Mouse (Mus musculus) telencephalon, adult 2 months (tissue): ENCODE data around the gene Adora1.

Experiments
- DNase-seq: peaks from one replicate; pipeline ENCODE4 v3.0.0-alpha.2; 2011; ENCODE audit warnings: low read depth, low spot score

Adora1 gene

GRCm38 (mm10) chr1:134193674-134194197, 41.5 kb downstream of the Adora1 start:
- DNase-seq, result no peak

GRCm38 (mm10) chr1:134193126-134193525, 42.1 kb downstream of the Adora1 start, which contains the start of gene Mybph:
Gene Mybph (plus strand): TSS chr1:134193448.
- DNase-seq, result no peak

DNA sequence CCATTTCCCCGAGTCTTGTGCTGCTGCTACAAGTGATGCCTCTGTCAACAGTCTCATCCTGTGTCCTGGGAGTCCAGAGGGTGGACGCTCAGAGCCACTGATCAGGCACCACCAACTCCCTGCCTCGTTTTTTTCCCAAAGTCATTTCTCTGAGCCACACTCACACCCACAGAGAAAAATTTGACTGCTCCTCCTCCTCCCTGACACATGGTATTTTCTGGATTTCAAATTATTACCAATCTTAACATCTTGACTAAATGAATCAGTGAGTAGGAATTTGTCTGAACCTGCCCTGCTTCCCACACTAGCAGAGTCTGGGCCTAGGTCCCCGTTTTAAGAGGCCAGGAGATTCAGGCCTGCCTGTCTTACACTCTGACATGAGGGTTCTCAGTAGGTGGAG, 43.2 kb downstream of the Adora1 start:
- no peak for DNase-seq

DNA sequence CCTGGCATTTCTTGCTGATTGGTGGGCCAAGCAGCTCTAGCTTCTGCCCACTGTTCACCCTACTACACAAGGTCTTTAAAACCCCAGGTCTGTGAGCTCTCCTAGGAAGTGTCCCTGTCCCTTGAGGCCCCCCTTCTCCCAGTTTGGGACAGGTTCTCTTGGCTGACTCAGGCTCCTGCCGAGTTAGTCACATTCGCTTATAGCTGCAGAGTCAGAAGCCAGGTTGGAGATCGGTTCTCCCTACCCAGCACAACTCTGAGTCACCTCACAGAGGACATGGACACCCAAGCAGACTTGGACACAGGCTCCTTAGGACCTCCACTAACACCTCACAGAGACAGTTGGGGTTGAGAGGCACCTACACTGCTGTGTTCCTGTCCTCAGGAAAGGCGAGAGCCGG, 44.0 kb downstream of the Adora1 start:
- DNase-seq, result no peak

DNA sequence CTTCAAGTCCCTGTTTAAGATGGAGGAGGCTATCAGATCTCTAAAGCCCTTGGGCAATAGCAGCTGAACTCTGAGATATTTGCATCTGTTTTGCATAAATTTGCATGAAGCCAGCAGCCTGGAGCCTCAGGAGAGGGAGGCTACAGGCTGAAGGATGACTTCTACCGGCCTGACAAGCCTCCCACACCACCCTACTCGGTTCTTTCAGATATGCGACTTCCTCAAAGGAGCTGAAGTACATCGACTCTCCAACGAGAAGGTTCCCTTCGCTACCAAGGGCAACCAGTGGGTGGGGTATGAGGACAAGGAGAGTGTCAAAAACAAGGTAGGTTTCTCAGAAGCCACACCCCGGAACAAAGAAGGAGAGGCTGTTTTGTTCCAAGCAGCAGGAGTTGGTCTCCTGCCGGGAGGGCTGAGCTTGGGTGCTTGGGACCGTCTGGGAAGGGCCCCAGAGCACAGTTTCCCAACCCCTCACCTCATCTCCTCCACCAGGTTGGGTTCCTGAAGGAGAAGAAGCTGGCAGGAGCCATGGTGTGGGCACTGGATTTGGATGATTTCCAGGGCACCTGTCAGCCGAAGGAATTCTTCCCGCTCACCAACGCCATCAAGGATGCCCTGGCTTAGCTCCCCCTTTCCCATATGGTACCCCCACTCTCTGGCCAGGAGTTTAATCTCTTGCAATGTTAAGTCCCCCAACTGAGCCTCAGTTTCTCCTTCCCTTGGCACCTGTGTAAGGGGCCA, 46.1 kb downstream of the Adora1 start:
- DNase-seq, result no peak

DNA sequence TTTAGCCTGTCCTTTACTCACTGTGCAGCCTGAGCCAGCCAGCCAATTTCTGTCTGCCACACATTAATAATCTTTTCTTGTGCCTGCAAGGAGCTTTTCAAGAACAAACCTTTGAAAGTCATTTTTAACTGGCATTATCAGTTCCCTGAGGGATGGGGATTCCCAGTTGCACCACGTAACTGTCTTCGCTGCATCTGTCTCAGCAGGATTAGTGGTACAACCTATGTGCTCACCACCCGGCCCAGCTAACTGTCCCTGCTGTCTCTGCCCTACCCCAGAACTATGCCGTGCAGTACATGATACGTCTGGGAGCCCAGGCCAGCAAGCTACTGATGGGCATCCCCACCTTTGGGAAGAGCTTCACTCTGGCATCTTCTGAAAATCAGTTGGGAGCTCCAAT, 47.0 kb downstream of the Adora1 start:
- no peak for DNase-seq

GRCm38 (mm10) chr1:134184089-134184488, 51.1 kb downstream of the Adora1 start:
- no peak for DNase-seq

DNA sequence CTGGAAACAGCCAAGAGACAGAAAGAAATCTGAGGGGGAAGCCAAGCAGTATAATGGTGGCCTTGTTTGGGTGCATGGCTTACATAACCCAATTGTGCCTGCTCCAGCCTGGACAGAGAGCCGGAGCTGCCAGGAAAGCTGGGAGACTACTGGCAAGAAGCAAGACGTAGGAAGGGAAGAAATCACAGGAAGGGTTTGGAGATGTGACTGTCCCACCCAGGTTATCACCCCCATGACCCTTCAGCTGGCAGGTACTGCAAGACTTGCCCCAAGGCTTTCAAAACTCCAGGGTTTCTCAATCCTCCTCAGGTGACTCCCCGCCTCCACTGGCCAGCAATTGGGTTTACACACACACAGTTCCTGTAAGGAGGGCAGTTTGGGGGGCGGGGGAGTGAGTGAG, 53.2 kb downstream of the Adora1 start, which contains the start of gene Chil1:
TSS of gene Chil1 (plus strand) at position 152 of the 400 bp plus-strand sequence.
- DNase-seq, result no peak

DNA sequence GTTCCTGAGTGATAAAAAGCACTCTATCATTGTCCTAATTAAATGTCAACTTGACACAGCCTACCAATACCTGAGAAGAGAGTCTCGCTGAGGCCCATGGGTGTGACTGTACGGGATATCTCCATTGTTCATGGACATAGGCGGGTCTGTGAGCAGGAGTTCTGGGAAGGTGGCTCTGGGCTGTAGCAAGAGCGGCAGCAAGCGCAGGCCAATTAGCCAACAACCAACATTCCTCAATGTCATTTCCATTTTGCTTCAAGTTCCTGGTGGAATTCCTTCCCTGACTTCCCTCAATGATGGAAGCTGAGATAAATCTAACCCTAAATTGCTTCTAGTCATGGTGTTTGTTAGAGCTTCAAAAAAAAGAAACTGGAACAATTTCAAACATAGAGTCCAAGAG, 57.3 kb downstream of the Adora1 start:
- DNase-seq, result no peak

DNA sequence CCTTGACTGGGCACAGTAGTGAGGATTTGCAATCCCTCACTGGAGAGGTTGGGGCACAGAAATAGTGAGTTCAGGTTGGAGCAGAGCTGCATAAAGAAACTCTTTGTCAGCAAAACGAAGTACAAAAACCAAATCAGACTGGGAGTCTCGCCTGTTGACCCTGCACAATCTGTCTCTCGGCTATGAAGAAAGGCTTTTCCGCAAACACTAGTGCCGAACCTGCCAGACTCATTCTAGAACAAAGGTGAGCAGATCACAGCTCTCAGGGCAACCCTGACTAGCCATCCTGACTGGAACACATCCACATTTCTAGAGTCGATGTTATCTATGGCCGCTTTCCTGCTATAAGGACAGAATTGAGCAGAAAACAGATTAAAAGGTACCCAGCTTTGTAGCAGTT, 62.1 kb downstream of the Adora1 start:
- no peak for DNase-seq

- no peak for DNase-seq
These were observed 66.1 kb downstream of the Adora1 start for GRCm38 (mm10) chr1:134168985-134169697.

- DNase-seq, result no peak
These were observed 66.7 kb downstream of the Adora1 start for GRCm38 (mm10) chr1:134168567-134168966.

- peak; percentile 50 for DNase-seq
These were observed 67.6 kb downstream of the Adora1 start for GRCm38 (mm10) chr1:134167416-134168305.

- no peak for DNase-seq
These were observed 68.7 kb downstream of the Adora1 start for GRCm38 (mm10) chr1:134166547-134166946.

GRCm38 (mm10) chr1:134164454-134164853, 70.8 kb downstream of the Adora1 start:
- DNase-seq, result no peak

- DNase-seq, result no peak
These were observed 71.8 kb downstream of the Adora1 start for GRCm38 (mm10) chr1:134163476-134163875.

DNA sequence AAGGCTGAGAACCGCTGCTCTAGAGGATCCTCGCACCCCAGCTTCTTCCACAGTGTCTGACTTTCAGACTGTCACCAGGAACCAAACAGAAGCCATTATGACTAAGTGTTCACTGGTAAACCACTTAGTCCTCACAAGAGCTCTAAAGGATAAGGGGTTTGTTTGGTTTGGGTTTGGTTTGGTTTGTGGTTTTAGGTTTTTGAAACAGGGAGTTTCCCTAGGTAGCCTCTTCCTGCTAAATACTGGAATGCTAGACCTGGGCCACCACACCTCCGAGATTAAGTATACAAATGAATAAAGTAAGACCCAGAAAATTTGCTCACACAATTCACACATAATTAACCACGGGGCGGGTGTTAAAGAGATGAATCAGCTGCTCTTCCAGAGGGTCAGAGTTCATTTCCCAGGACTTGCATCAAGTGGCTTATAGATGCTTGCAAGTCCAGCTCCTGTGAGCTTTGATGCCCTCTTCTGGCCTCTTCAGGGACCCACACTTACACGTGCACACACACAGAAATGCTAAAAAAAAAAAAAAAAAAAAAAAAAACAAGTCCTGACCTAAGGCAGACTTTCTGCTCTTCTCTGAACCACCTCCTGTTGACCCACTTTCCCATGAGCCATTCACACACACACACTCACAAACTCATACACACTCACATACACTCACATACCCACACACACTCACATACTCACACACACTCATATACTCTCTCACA, 72.6 kb downstream of the Adora1 start:
- DNase-seq, result no peak

DNA sequence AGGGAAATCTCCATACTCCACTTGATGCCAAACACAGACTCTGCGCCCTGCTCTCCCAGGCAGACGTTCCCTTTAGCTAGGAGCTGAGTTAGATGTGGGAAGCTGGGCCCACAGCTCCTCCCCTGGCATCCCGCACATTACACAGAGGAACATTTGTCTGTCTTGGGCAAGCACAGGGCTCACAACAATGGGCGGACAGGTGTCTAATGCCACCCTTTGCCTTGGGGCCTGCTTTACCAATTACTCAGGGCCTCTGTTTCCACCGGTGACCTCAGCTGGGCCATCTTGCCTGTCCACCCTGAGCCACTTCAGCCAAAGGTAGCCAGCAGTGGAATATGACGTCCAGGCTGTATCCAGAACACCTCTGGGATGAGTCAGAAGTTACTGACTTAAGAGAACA, 73.8 kb downstream of the Adora1 start:
- DNase-seq, result no peak

GRCm38 (mm10) chr1:134160404-134160803, 74.8 kb downstream of the Adora1 start:
- DNase-seq, result no peak

DNA sequence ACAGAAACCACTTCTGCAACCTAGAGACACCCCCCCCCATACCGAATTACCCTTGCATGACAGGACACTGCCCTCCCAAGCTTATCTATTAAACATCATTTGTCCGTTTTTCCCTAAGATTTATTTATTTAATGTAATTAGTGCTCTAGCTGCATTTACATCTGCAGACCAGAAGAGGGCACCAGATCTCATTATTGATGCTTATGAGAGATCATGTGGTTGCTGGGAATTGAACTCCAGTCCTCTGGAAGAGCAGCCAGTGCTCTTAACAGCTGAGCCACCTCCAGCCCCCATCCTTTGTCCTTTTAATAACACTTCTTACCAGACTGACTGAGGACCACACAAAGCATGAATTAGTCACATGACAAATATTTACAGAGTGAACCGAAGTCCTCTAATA, 80.6 kb downstream of the Adora1 start:
- DNase-seq, result no peak

DNA sequence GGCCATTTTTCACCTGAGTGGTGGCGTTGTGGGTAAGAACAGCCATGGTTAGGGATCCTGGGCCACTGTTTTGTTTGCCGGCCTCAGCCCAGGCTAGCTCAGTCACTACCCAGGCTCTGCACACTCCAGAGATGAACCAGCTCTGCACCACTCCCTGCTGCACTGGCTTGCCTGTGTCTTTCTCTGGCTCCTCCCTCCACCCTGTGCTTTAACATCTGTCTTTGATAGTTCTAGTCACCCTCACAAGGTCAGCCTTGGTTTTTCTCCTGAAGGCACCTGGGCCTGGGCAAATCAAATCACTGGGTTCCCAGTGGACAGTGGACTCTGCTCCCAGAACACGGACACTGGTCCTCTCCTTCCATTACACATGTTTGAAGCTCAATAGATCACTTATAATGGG, 81.1 kb downstream of the Adora1 start:
- no peak for DNase-seq
